Mouse (Mus musculus) midbrain, embryonic 12.5 days (tissue): ENCODE data around the gene Uqcrc1. TPM values are rescaled to one million over a fixed set of nuclear protein-coding genes. Genes with fewer than 3 reads are reported as not detected.

Experiments
- ATAC-seq: fragments of 200-750 bp; cut with Nextera tagmentation; 2 replicates; pipeline ENCODE4 v1.8.0; 2017; ENCODE audit warnings: low read depth, moderate TSS enrichment, moderate library complexity; ENCODE audit not compliant: low FRiP score
- H3K27ac ChIP-seq: fragments of 300-500 bp; sonication (generic); replicated peaks from 2 replicates; pipeline ENCODE4 v1.5.1; 2016; ENCODE audit warnings: mild to moderate bottlenecking
- H3K27me3 ChIP-seq: fragments of 300-500 bp; sonication (generic); 2 replicates; pipeline ENCODE4 v1.6.1; 2016; ENCODE audit warnings: mild to moderate bottlenecking
- H3K36me3 ChIP-seq: fragments of 300-500 bp; sonication (generic); 2 replicates; pipeline ENCODE4 v1.6.1; 2016
- H3K4me1 ChIP-seq: fragments of 300-500 bp; sonication (generic); 2 replicates; pipeline ENCODE4 v1.6.1; 2016
- H3K4me2 ChIP-seq: fragments of 300-500 bp; sonication (generic); replicated peaks from 2 replicates; pipeline ENCODE4 v1.6.1; 2016; ENCODE audit warnings: mild to moderate bottlenecking, moderate library complexity
- H3K4me3 ChIP-seq: fragments of 300-500 bp; sonication (generic); 2 replicates; pipeline ENCODE4 v1.5.1; 2016; ENCODE audit warnings: mild to moderate bottlenecking
- H3K9ac ChIP-seq: fragments of 300-500 bp; sonication (generic); replicated peaks from 2 replicates; pipeline ENCODE4 v1.6.1; 2016; ENCODE audit warnings: mild to moderate bottlenecking, moderate library complexity
- H3K9me3 ChIP-seq: fragments of 300-500 bp; sonication (generic); 2 replicates; pipeline ENCODE4 v1.6.1; 2016; ENCODE audit warnings: mild to moderate bottlenecking
- WGBS: fragments of 180-500 bp; shearing (Covaris S2); methylation state at CpG from one replicate; pipeline ENCODE4 v1.1.7; 2016; 5-methylcytosine and 5-hydroxymethylcytosine counted together
- polyA plus RNA-seq: library from polyadenylated mRNA; unstranded; fragments of >200 nt; fragmentation: Nextera tagmentation; extraction: Ambion mirVana; gene quantifications from 2 replicates; pipeline ENCODE4 v1.2.1, GENCODE M21; 2016

Uqcrc1 gene
- 357 and 375 TPM in 2 replicates for polyA plus RNA-seq

DNA sequence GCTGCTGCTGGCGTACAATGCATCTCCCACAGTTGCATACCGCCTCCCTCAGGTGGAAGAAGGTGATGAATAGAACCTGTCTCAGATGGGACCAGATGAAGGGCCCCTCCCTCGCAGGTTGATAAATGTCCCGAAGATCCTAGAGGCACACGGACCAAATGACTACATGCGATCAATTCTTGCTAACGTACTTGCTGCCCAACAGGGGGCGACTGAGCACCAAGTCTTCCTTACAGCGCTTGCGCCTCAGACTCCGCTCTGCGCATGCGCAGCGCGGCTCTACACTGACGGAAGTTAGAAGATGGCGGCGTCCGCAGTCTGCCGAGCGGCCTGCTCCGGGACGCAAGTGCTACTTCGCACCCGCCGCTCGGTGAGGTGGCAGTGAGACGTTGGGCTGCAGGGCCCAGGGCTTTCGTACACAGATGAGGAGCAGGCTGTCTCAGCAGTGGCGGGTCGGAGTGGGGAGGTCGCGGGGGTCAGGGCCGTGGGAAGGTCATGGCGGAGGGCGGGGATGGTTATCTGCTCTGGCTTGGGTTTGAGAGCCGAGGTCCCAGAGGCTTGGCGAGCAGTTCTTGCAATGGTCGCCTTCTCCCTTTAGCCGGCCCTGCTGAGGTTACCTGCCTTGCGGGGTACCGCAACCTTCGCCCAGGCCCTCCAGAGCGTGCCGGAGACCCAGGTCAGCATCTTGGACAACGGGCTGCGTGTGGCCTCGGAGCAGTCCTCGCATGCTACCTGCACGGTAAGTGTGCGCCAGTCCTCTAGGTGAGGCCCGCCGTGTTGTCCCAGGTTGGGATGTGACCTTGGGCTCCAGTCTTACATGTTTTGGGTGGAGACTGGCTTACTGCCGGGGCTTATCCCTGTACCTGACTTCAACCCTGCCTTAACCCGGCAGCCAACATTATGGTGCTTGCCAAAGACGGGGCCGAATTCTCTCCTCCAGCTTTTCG lies at the start of gene Uqcrc1:
Gene Uqcrc1, plus strand, starts transcription at position 216 of the 947 bp plus-strand sequence.
- Histone ChIP-seq H3K4me2 (peak within 1 kb of the TSS; percentile 92), H3K4me1 (peaks cover 6% of the 10 kb centered on the region), H3K9ac (peak within 1 kb of the TSS; percentile 93), H3K9me3 (no peaks in the 10 kb centered on the region), H3K4me3 (peak within 1 kb of the TSS; percentile 77), H3K27ac (0 out of 2 replicates have a peak within 1 kb of the TSS, but pooled peaks have one; percentile 26), H3K27me3 (no peaks in the 10 kb centered on the region), H3K36me3 (peaks cover 35% of the 10 kb centered on the region)
- ATAC-seq, result peak; percentile 92
- 2% methylated on average over 58 of the region's 58 CpGs for WGBS

DNA sequence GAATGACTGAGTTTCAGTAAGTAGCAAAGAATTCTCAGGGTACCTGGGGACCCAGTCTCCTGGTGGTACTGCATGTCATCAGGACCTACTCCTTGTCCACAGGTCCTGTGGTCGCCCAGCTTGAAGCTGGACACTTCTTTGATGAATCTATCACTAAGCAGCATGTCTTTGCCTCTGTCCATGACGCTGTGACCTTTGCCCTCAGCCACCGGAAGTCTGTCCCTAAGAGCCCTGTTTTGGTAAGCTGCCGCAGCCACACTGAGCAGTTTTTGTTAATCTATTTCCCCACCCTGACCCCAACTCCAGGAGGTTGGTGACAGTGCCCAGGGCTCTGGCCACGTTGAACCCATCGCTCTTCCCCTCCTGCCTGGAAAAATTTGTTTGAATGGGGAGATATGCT lies 24.1 kb upstream of the Uqcrc1 start:
- WGBS, result 67% methylated on average over 6 of the region's 6 CpGs
- no peak for ATAC-seq

DNA sequence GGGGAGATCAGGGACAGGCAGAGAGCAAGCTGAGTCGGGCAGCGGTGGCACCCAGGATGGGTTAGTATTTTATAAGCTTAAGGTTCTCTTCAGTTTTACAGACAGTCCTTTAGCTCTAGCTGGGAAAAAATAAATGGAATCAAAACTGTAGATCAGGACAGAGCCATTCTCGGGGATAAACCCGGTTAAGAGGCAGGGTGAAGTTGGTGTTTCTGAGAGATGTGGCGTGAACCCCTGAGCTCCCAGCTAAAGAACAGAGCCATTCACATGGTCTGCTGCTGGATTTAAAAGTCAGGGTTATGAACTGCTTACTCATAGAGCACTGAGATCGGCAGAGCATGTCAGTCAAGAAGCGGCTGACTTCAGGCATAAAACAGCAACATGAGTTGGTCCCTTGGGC lies 23.3 kb upstream of the Uqcrc1 start:
- H3K27me3 ChIP-seq, result no peaks in the 10 kb centered on the region
- H3K4me1 ChIP-seq, result no peaks in the 10 kb centered on the region
- 87% methylated on average over 7 of the region's 7 CpGs for WGBS
- no peaks in the 10 kb centered on the region for H3K36me3 ChIP-seq
- H3K4me3 ChIP-seq, result no peak overlapping the region
- no peaks in the 10 kb centered on the region for H3K9me3 ChIP-seq
- H3K27ac ChIP-seq, result no peak overlapping the region
- no peak overlapping the region for H3K9ac ChIP-seq
- H3K4me2 ChIP-seq, result no peak overlapping the region
- no peak for ATAC-seq

More for the DNA sequence above, 24.1 kb upstream of the Uqcrc1 start:
- Histone ChIP-seq H3K27me3 (no peaks in the 10 kb centered on the region), H3K9ac (no peak overlapping the region), H3K4me1 (no peaks in the 10 kb centered on the region), H3K4me2 (no peak overlapping the region), H3K36me3 (no peaks in the 10 kb centered on the region), H3K4me3 (no peak overlapping the region), H3K27ac (no peak overlapping the region), H3K9me3 (no peaks in the 10 kb centered on the region)

DNA sequence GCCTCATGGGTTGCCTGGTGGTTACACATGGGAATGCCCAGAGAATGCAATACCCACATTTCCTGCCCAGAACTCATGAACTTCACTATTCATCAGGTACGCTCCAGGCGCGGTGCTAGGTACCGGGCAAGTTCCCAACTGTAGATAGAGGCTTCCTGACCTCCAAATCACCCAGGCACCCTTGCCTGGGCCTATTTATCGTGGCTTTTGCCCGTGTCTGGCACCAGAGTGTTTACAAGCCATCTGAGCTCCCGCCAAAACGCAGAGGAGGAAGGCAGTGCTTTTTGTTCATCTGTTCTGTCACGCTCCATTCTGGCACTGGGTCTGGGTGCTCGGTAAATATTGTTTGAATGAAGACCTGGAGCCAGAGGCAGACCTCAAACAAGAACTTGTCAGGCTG lies 22.8 kb upstream of the Uqcrc1 start:
- Histone ChIP-seq H3K36me3 (no peaks in the 10 kb centered on the region), H3K4me1 (no peaks in the 10 kb centered on the region), H3K9ac (no peak overlapping the region), H3K4me3 (no peak overlapping the region), H3K27ac (no peak overlapping the region), H3K4me2 (no peak overlapping the region), H3K27me3 (no peaks in the 10 kb centered on the region), H3K9me3 (no peaks in the 10 kb centered on the region)
- 84% methylated on average over 10 of the region's 10 CpGs for WGBS
- ATAC-seq, result no peak

DNA sequence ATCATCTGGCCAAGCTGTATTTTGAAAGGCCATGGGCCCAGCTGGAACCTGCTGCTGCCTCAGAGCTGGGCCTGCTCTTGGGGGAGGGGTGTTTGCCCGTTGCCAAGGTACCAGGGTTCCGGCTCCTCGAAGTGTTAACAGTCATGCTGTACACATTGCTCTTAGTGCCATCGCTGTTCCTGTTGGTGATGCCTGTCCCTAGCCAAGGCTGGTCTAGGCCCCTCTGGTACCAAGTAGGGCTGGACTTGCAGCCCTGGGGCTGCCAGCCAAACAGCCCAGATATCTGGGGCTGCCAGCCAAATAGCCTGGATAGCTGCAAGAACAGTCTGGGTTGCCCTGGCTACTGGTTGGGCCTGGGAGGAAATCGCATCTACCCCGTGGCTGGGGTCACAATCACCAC lies 21.9 kb upstream of the Uqcrc1 start, which contains the start of gene Tmem89:
Gene Tmem89, plus strand, starts transcription at position 129 of the 400 bp plus-strand sequence.
- Histone ChIP-seq H3K27me3 (no peaks in the 10 kb centered on the region), H3K36me3 (no peaks in the 10 kb centered on the region), H3K9me3 (no peaks in the 10 kb centered on the region), H3K4me3 (no peak within 1 kb of the TSS), H3K4me1 (no peaks in the 10 kb centered on the region), H3K4me2 (no peak within 1 kb of the TSS), H3K9ac (no peak within 1 kb of the TSS), H3K27ac (no peak within 1 kb of the TSS)
- ATAC-seq, result no peak
- 88% methylated on average over 6 of the region's 6 CpGs for WGBS

DNA sequence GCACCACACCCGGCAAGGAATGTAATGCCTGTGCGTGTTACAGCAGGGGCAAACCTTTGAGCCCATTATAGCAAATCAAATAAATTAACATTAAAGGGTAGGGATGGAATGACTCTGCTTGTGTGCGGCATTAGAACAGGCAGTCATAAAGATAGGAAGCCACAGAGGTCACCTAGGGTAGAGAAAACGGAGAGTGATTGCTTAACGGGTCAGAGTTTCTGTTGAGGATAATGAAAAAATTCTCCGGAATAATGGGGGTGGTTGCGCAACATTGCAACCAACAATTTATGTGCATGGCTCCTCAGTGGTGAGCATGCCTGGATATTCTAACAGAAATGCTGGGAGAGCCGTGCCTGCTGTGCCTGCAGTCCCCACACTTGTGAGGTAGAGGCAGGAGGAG lies 10.5 kb upstream of the Uqcrc1 start:
- no peak overlapping the region for H3K4me2 ChIP-seq
- no peak overlapping the region for H3K4me3 ChIP-seq
- no peaks in the 10 kb centered on the region for H3K36me3 ChIP-seq
- no peaks in the 10 kb centered on the region for H3K9me3 ChIP-seq
- no peak overlapping the region for H3K27ac ChIP-seq
- H3K27me3 ChIP-seq, result no peaks in the 10 kb centered on the region
- no peak overlapping the region for H3K9ac ChIP-seq
- H3K4me1 ChIP-seq, result no peaks in the 10 kb centered on the region
- ATAC-seq, result no peak
- 81% methylated on average over 8 of the region's 8 CpGs for WGBS

DNA sequence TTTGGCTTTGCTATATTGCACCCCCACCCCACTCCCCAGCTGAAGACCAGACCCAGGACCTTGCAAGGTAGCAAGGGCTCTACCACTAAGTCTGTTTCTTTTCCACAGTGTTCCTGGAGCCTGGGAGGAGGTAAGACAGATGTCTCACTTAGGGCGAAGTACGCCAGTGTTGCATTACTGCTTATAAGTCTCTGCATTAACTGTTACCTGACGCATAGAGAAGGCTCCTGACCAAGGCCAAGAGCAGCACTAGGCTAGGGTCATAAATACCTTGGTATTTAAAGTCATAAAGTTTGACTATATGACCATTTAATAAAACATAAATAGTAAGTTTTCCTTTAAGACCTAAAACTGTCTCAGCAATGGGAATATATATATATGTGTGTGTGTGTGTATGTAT lies 8.0 kb upstream of the Uqcrc1 start:
- Histone ChIP-seq H3K27me3 (no peaks in the 10 kb centered on the region), H3K36me3 (no peaks in the 10 kb centered on the region), H3K9me3 (no peaks in the 10 kb centered on the region), H3K4me2 (no peak overlapping the region), H3K9ac (no peak overlapping the region), H3K4me1 (no peaks in the 10 kb centered on the region), H3K4me3 (no peak overlapping the region), H3K27ac (no peak overlapping the region)
- 93% methylated on average over 3 of the region's 3 CpGs for WGBS
- ATAC-seq, result no peak

DNA sequence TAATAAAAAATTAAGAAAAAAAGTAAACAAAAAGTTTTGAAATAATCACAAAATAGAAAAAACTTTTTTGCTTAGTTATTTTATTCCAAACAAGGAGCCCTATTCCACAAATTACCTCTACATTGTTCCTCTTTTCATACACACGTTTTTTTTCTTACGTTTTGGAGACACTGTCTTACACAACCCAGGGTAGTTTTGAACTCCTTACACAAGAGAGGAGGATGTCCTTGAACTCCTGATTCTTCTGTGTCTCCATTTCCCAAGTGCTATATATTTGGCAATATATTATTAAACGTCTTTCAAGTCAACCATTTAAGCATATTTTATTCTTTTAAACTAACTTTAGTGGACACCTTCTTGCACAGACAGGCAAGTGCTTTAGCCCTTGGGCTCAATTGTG lies 442 bp upstream of the Uqcrc1 start:
- Histone ChIP-seq H3K4me3 (peak overlapping the region; percentile 77), H3K9ac (no peak overlapping the region), H3K4me2 (peak overlapping the region; percentile 92), H3K4me1 (peaks cover 6% of the 10 kb centered on the region), H3K27ac (no peak overlapping the region), H3K9me3 (no peaks in the 10 kb centered on the region), H3K27me3 (no peaks in the 10 kb centered on the region), H3K36me3 (peaks cover 28% of the 10 kb centered on the region)
- WGBS, result 16% methylated on average over 3 of the region's 3 CpGs
- ATAC-seq, result 0 out of 2 replicates have a peak, but pooled peaks have one; percentile 14

DNA sequence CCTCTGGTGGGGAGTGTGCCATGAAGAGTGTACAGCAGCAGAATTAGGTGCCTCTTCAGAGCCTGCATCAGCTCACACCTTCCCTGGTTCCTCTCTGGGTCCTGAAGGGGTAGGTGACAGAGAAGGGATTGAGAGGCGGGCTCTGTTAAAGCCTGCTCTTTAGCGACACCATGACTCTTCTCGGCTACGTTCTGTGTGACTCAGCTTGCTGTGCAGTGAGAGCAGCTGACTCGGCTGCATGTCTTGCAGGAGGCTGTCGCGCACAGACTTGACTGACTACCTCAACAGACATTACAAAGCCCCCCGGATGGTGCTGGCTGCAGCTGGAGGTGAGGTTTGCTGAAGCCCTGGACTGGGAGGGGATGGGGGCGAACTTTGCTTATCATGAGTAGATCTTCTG lies 8.7 kb downstream of the Uqcrc1 start:
- no peaks in the 10 kb centered on the region for H3K9me3 ChIP-seq
- peaks cover 93% of the 10 kb centered on the region for H3K36me3 ChIP-seq
- no peaks in the 10 kb centered on the region for H3K4me1 ChIP-seq
- no peak for ATAC-seq
- H3K9ac ChIP-seq, result no peak overlapping the region
- H3K4me2 ChIP-seq, result no peak overlapping the region
- H3K4me3 ChIP-seq, result no peak overlapping the region
- no peak overlapping the region for H3K27ac ChIP-seq
- 80% methylated on average over 9 of the region's 9 CpGs for WGBS
- H3K27me3 ChIP-seq, result no peaks in the 10 kb centered on the region

DNA sequence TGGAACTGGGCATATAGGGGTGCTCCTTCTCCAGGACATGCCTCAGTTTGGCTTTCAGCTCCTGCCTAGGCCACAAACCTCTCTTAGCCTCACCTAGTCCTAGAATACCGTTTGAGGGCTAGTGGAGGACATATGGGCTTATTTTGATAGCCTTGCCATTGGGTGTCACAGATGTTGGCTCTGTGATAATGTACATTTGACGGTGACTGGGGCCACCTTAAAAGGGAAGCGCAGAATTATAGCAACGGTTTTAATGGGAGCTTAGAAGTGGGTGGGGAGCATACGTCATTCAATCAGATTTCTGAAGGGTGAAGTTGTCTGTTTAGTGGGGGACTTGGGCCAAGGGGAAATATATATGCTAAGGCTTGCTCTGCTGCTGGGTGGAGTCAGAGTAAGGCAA lies 9.2 kb downstream of the Uqcrc1 start:
- Histone ChIP-seq H3K9ac (no peak overlapping the region), H3K4me3 (no peak overlapping the region), H3K9me3 (no peaks in the 10 kb centered on the region), H3K4me2 (no peak overlapping the region), H3K27me3 (no peaks in the 10 kb centered on the region), H3K4me1 (no peaks in the 10 kb centered on the region), H3K27ac (no peak overlapping the region), H3K36me3 (peaks cover 95% of the 10 kb centered on the region)
- ATAC-seq, result no peak
- WGBS, result 93% methylated on average over 5 of the region's 5 CpGs

DNA sequence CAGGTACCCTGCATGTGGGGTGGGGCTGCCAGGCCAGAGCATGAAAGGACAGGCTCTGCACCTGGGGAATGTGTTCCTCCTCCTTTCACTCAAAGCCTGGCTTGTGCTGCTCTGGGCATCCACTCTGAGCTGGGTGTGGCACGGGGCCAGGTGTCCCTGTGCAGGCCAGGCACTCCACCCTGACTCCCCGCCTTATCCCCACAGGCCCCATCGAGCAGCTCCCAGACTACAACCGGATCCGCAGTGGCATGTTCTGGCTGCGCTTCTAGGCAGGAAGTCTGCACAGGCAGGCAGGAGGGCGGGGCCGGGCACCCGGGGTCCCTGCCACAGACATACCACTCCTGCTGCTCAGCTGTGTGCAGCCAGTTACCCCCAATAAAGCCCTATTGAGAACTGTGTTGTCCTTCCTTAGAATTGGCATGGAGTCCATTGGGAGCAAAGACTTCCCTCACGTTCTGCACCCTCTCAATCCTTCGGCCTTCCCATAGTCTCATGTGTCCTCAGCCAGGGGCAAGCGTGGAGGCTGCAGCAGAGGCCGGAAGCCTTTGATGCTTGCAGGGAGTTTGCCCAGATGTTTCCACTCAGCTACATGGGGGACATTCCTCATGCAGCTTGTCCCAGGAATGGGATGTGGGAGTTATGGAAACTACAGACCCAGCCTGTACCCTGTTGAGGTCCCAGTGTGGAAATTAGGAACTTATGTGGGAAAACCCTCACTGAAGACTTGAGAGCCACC lies 13.0 kb downstream of the Uqcrc1 start:
- H3K9me3 ChIP-seq, result no peaks in the 10 kb centered on the region
- no peak overlapping the region for H3K4me3 ChIP-seq
- no peak for ATAC-seq
- H3K36me3 ChIP-seq, result peaks cover 67% of the 10 kb centered on the region
- no peak overlapping the region for H3K9ac ChIP-seq
- WGBS, result 83% methylated on average over 13 of the region's 13 CpGs
- H3K4me1 ChIP-seq, result no peaks in the 10 kb centered on the region
- peaks cover 23% of the 10 kb centered on the region for H3K27me3 ChIP-seq
- H3K4me2 ChIP-seq, result no peak overlapping the region
- H3K27ac ChIP-seq, result no peak overlapping the region
